Mouse (Mus musculus) cerebellum, adult 2 months (tissue): Measurements from ENCODE around the gene Rabgap1l. TPM values are rescaled to one million over a fixed set of nuclear protein-coding genes. Genes with fewer than 3 reads are reported as not detected.

Source experiments
- DNase-seq, 2 experiments: peaks; one replicate each; pipeline ENCODE4 v3.0.0; 2021
- H3K27ac ChIP-seq: fragments of 200-500 bp; 2 replicates; pipeline ENCODE4 v1.5.1; 2012; ENCODE audit warnings: low read length, control low read depth, inconsistent platforms; ENCODE audit not compliant: insufficient read depth
- H3K27me3 ChIP-seq: fragments of 200-500 bp; 2 replicates; pipeline ENCODE4 v1.6.1; 2012; ENCODE audit warnings: inconsistent platforms, mild to moderate bottlenecking, low read length, moderate library complexity; ENCODE audit not compliant: control insufficient read depth, insufficient read depth
- H3K4me1 ChIP-seq: fragments of 200-500 bp; 2 replicates; pipeline ENCODE4 v1.6.1; 2011; ENCODE audit warnings: low read length; ENCODE audit not compliant: control insufficient read depth, insufficient read depth
- H3K4me3 ChIP-seq: fragments of 200-500 bp; replicated peaks from 2 replicates; pipeline ENCODE3; 2011; ENCODE audit warnings: mild to moderate bottlenecking, low read depth, low read length, control low read depth; ENCODE audit not compliant: insufficient read depth
- CTCF ChIP-seq: fragments of 200-500 bp; IDR thresholded peaks from 2 replicates; pipeline ENCODE4 v1.5.1; 2011; ENCODE audit warnings: low read depth, mild to moderate bottlenecking, control low read depth, low read length, moderate library complexity, borderline replicate concordance; ENCODE audit not compliant: insufficient read depth
- POLR2A ChIP-seq: fragments of 200-500 bp; IDR thresholded peaks from 2 replicates; pipeline ENCODE4 v1.6.1; 2011; ENCODE audit warnings: low read length, control low read depth, borderline replicate concordance; ENCODE audit not compliant: insufficient read depth
- WGBS: fragments of 180-500 bp; shearing (Covaris S2); methylation state at CpG from one replicate; pipeline ENCODE4 v1.1.7; 2018; 5-methylcytosine and 5-hydroxymethylcytosine counted together
- polyA plus RNA-seq: library from polyadenylated mRNA; depleted of rRNA; stranded (reverse); fragments of >200 nt; gene quantifications from 2 replicates; pipeline ENCODE4 v1.2.3, GENCODE M21; 2012

Rabgap1l gene
- polyA plus RNA-seq, 1 experiment, result 57.7 TPM

DNA sequence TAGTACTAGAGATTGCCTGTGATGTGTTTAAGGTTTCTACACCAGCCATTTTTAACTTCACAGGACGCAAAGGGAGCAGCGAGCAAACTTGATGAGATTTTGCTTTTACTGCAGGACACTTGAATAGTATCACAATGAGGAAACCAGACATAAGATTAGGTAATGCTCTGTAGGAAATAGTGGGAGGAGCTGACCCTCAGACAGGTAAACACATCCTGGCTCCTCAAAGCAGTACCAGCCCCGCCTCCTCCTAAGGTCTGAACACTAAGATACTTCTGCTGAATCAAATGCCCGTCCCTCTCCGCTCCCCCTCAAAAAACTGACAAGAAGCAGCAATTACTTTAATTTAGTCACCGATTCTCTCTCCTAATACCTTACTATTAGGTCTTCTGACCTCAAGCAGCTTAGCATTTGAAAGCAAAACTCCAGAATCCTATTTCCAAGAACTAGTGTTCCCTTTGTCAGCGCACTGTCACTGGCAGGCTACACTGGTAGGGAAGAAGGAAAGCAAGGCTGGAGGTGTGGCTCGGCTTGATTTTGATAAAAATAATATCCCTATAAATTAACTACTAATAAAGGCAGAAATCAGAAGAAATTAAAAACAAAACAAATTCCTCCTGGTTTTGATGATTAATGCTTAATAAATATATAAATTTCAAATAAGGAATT lies 474.8 kb downstream of the Rabgap1l start:
- 91% methylated on average over 8 of the region's 8 CpGs for WGBS
- TF ChIP-seq POLR2A, result no peak
- no peak for TF ChIP-seq CTCF
- Histone ChIP-seq H3K27ac (no peak overlapping the region), H3K4me1 (no peaks in the 10 kb centered on the region), H3K4me3 (no peak overlapping the region), H3K27me3 (no peaks in the 10 kb centered on the region)
- no peak for DNase-seq

DNA sequence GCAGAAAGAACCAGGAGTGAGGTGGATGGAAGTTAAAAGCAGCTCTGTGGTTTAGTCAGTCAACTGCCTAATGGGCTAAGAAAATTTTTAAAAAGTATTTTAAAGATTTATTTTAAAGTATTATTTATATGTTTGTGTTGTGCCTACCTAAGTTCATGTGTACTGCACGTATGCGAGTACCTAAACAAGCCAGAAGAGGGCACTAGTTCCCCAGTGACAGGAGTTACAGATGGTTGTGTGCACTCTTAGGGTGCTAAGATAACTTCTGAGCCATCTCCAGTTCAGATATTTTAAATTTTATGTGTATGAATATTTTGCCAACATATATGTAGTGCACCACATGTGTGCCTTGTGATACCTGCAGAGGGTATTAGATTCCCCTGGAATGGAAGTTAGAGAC lies 476.8 kb downstream of the Rabgap1l start:
- no peaks in the 10 kb centered on the region for H3K27me3 ChIP-seq
- no peaks in the 10 kb centered on the region for H3K4me1 ChIP-seq
- WGBS, result 98% methylated on average over 2 of the region's 2 CpGs
- DNase-seq, result no peak
- no peak overlapping the region for H3K27ac ChIP-seq
- H3K4me3 ChIP-seq, result no peak overlapping the region
- TF ChIP-seq POLR2A (no peak), CTCF (no peak)

DNA sequence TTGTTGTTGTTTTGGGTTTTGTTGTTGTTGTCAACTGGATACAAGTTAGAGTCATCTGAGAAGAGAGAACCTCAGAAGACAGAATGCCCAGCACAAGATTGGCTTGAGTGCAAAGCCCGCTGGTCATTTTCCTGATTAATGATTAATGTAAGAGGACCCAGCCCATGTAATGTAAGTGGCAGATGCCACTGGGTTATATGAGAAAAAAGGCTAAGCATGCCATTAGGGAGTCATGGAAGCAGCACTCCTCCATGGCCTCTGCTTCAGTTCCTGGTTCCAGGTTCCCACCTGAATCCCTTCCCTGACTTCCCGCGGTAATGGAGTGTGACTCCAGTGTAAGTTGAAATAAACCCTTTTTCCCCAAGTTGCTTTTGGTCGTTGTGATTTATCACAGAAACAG lies 480.4 kb downstream of the Rabgap1l start:
- Histone ChIP-seq H3K4me3 (no peak overlapping the region), H3K27me3 (no peaks in the 10 kb centered on the region), H3K4me1 (no peaks in the 10 kb centered on the region), H3K27ac (no peak overlapping the region)
- no peak for DNase-seq
- TF ChIP-seq CTCF (no peak), POLR2A (no peak)
- WGBS, result 92% methylated on average over 4 of the region's 4 CpGs

GRCm38 (mm10) chr1:160311861-160312260 lies 481.1 kb downstream of the Rabgap1l start:
- H3K27ac ChIP-seq, result no peak overlapping the region
- 50% methylated on average over 2 of the region's 2 CpGs for WGBS
- H3K4me3 ChIP-seq, result no peak overlapping the region
- H3K27me3 ChIP-seq, result no peaks in the 10 kb centered on the region
- H3K4me1 ChIP-seq, result no peaks in the 10 kb centered on the region
- no peak for TF ChIP-seq POLR2A
- DNase-seq, result no peak

GRCm38 (mm10) chr1:160309951-160310350 lies 483.1 kb downstream of the Rabgap1l start:
- no peak for DNase-seq
- Histone ChIP-seq H3K4me1 (no peaks in the 10 kb centered on the region), H3K4me3 (no peak overlapping the region), H3K27me3 (no peaks in the 10 kb centered on the region), H3K27ac (no peak overlapping the region)
- 57% methylated on average over 5 of the region's 5 CpGs for WGBS
- TF ChIP-seq CTCF (no peak), POLR2A (no peak)

- Histone ChIP-seq H3K27me3 (no peaks in the 10 kb centered on the region), H3K4me1 (peaks cover 1% of the 10 kb centered on the region; the same call in 1 of the 2 replicates), H3K4me3 (no peak overlapping the region), H3K27ac (no peak overlapping the region)
- DNase-seq, result no peak
- WGBS, result 44% methylated on average over 7 of the region's 7 CpGs
- TF ChIP-seq CTCF (no peak), POLR2A (no peak)
These were observed 484.0 kb downstream of the Rabgap1l start for GRCm38 (mm10) chr1:160308996-160309395.

GRCm38 (mm10) chr1:160308498-160308897 lies 484.5 kb downstream of the Rabgap1l start:
- no peak overlapping the region for H3K27ac ChIP-seq
- 95% methylated on average over 7 of the region's 7 CpGs for WGBS
- peaks cover 3% of the 10 kb centered on the region; the same call in 1 of the 2 replicates for H3K4me1 ChIP-seq
- TF ChIP-seq POLR2A (no peak), CTCF (no peak)
- DNase-seq, result no peak
- H3K27me3 ChIP-seq, result no peaks in the 10 kb centered on the region
- H3K4me3 ChIP-seq, result no peak overlapping the region

DNA sequence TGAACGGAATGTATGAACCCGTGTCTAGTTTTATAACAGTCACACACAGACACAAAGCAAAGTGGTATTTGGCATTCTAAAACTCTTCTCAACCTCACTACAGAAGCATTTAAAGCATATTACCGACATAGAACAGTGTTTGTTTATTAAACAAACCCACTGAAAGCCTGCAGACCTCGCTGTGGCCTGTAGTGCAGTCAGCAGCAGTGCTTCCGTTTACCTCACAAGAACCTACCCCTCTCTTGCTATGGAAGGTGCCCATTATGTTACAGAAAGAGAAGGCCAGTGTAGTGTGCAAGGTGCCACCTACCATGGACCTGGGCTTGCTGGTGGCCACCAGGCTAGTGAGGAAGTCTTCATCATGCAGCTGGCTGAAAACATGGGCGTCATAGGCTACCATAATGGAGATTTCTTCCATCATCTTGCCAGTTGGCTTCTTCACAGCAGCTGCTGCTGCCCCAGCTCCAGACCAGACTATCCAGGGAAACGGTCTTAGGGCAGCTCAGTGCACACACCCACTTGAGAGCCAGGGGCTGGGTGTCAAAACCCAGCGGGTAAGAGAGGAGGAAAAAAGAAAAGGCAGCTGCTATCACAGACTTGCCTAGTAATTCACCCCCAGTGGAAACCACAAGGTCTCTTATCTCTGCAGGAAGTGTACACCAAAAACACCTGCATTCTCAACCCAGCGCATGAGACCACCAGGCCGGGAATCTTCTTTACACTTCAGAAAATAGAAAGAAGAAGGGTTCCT lies 486.0 kb downstream of the Rabgap1l start:
- TF ChIP-seq CTCF (no peak), POLR2A (no peak)
- 64% methylated on average over 10 of the region's 10 CpGs for WGBS

More for the DNA sequence above, 486.0 kb downstream of the Rabgap1l start:
- no peak for DNase-seq
- Histone ChIP-seq H3K4me3 (no peak overlapping the region), H3K4me1 (peaks cover 3% of the 10 kb centered on the region; the same call in 1 of the 2 replicates), H3K27ac (no peak overlapping the region), H3K27me3 (no peaks in the 10 kb centered on the region)
